Mouse (Mus musculus) midbrain, postnatal 0 days (tissue): ENCODE data around the gene Bcas3. TPM values are rescaled to one million over a fixed set of nuclear protein-coding genes. Genes with fewer than 3 reads are reported as not detected.

Experiments
- ATAC-seq: fragments of 200-750 bp; cut with Nextera tagmentation; 2 replicates; pipeline ENCODE4 v1.8.0; 2017; ENCODE audit warnings: moderate number of reproducible peaks, mild to moderate bottlenecking, moderate TSS enrichment, moderate library complexity; ENCODE audit not compliant: low FRiP score
- DNase-seq: peaks from one replicate; pipeline ENCODE4 v3.0.0-alpha.2; 2015; ENCODE audit warnings: low spot score
- H3K27ac ChIP-seq: fragments of 300-500 bp; sonication (generic); 2 replicates; pipeline ENCODE4 v1.5.1; 2014; ENCODE audit warnings: low read depth, mild to moderate bottlenecking, low read length, mixed read lengths
- H3K27me3 ChIP-seq: fragments of 300-500 bp; sonication (generic); 2 replicates; pipeline ENCODE4 v1.6.1; 2014; ENCODE audit warnings: low read length, control low read depth, mixed read lengths; ENCODE audit not compliant: insufficient read depth
- H3K36me3 ChIP-seq: fragments of 300-500 bp; sonication (generic); 2 replicates; pipeline ENCODE4 v1.6.1; 2014; ENCODE audit warnings: low read length, control low read depth, mixed read lengths; ENCODE audit not compliant: insufficient read depth
- H3K4me1 ChIP-seq: fragments of 300-500 bp; sonication (generic); 2 replicates; pipeline ENCODE4 v1.6.1; 2014; ENCODE audit warnings: mild to moderate bottlenecking, control low read depth, antibody characterized with exemption, low read length, mixed read lengths; ENCODE audit not compliant: insufficient read depth
- H3K4me2 ChIP-seq: fragments of 300-500 bp; sonication (generic); 2 replicates; pipeline ENCODE4 v1.6.1; 2014; ENCODE audit warnings: low read depth, mild to moderate bottlenecking, low read length, mixed read lengths; ENCODE audit not compliant: poor library complexity, severe bottlenecking
- H3K4me3 ChIP-seq: fragments of 300-500 bp; sonication (generic); 2 replicates; pipeline ENCODE4 v1.5.1; 2014; ENCODE audit warnings: low read depth, mild to moderate bottlenecking, low read length, moderate library complexity
- H3K9ac ChIP-seq: fragments of 300-500 bp; sonication (generic); replicated peaks from 2 replicates; pipeline ENCODE4 v1.6.1; 2014; ENCODE audit warnings: mild to moderate bottlenecking, low read length, moderate library complexity, mixed read lengths; ENCODE audit not compliant: poor library complexity, severe bottlenecking
- H3K9me3 ChIP-seq: fragments of 300-500 bp; sonication (generic); 2 replicates; pipeline ENCODE4 v1.6.1; 2016; ENCODE audit warnings: low read length, control low read depth
- CTCF ChIP-seq: IDR thresholded peaks from 2 replicates; pipeline ENCODE4 v1.5.1; 2016; ENCODE audit warnings: antibody characterized with exemption, mild to moderate bottlenecking
- WGBS: fragments of 180-500 bp; shearing (Covaris S2); extraction: QIAGEN DNeasy Blood & Tissue Kit; methylation state at CpG from one replicate; pipeline ENCODE4 v1.1.7; 2014; 5-methylcytosine and 5-hydroxymethylcytosine counted together
- polyA plus RNA-seq: library from polyadenylated mRNA; unstranded; fragments of >200 nt; fragmentation: Nextera tagmentation; extraction: Ambion mirVana; gene quantifications from 2 replicates; pipeline ENCODE4 v1.2.1, GENCODE M21; 2015
- total RNA-seq: library from RNA; depleted of rRNA; stranded (reverse); fragments of >200 nt; gene quantifications from 2 replicates; pipeline ENCODE4 v1.2.3, GENCODE M21; 2014

Gene Bcas3
- total and polyA plus RNA-seq, 2 experiments from 2014 or later = 28.4 to 34.7 TPM

DNA sequence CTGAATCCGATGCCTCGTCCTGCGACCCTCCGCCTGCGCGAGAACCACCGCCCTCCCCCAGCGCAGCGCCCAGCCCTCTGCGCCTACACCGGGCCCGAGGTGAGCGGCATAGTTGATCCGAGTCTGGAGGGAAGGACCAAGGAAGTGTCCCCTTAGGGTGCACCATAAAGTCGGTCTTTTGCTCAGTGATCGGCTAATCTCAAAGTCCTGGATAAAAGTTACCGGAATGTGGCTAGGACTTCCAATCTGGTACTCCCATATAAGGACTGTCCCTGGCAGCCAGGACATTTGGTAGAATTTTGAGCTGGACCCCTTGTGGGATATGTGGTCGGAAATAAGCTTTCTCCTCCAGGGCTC lies 484.3 kb downstream of the Bcas3 start:
- DNase-seq (no peak), ATAC-seq (no peak)
- 2% methylated on average over 18 of the region's 18 CpGs for WGBS
- Histone ChIP-seq H3K27ac (no peak overlapping the region), H3K9me3 (no peaks in the 10 kb centered on the region), H3K9ac (no peak overlapping the region), H3K27me3 (peaks cover 91% of the 10 kb centered on the region), H3K4me1 (peaks cover 5% of the 10 kb centered on the region; the same call in 1 of the 2 replicates), H3K4me2 (no peak overlapping the region), H3K4me3 (no peak overlapping the region; the same call in 1 of the 2 replicates), H3K36me3 (no peaks in the 10 kb centered on the region)
- TF ChIP-seq CTCF = no peak

GRCm38 (mm10) chr11:85837648-85838423 lies 484.9 kb downstream of the Bcas3 start:
- H3K4me2 ChIP-seq = no peak overlapping the region
- H3K9ac ChIP-seq = no peak overlapping the region
- ATAC-seq = no peak

GRCm38 (mm10) chr11:85838424-85839257 lies 485.7 kb downstream of the Bcas3 start:
- Histone ChIP-seq H3K9ac (no peak overlapping the region), H3K4me3 (peak overlapping the region; percentile 24; the same call in 1 of the 2 replicates), H3K36me3 (no peaks in the 10 kb centered on the region), H3K4me2 (no peak overlapping the region), H3K27me3 (peaks cover 95% of the 10 kb centered on the region), H3K9me3 (no peaks in the 10 kb centered on the region), H3K27ac (no peak overlapping the region), H3K4me1 (peaks cover 9% of the 10 kb centered on the region; the same call in 1 of the 2 replicates)
- TF ChIP-seq CTCF = no peak
- DNase-seq = no peak
- 9% methylated on average over 20 of the region's 20 CpGs for WGBS
- no peak for ATAC-seq

More at GRCm38 (mm10) chr11:85837648-85838423, 484.9 kb downstream of the Bcas3 start:
- Histone ChIP-seq H3K4me3 (peak overlapping the region; percentile 24), H3K4me1 (peaks cover 5% of the 10 kb centered on the region; the same call in 1 of the 2 replicates), H3K27ac (no peak overlapping the region), H3K9me3 (no peaks in the 10 kb centered on the region), H3K27me3 (peaks cover 92% of the 10 kb centered on the region), H3K36me3 (no peaks in the 10 kb centered on the region)
- DNase-seq = no peak
- WGBS = 1% methylated on average over 53 of the region's 67 CpGs
- no peak for TF ChIP-seq CTCF

DNA sequence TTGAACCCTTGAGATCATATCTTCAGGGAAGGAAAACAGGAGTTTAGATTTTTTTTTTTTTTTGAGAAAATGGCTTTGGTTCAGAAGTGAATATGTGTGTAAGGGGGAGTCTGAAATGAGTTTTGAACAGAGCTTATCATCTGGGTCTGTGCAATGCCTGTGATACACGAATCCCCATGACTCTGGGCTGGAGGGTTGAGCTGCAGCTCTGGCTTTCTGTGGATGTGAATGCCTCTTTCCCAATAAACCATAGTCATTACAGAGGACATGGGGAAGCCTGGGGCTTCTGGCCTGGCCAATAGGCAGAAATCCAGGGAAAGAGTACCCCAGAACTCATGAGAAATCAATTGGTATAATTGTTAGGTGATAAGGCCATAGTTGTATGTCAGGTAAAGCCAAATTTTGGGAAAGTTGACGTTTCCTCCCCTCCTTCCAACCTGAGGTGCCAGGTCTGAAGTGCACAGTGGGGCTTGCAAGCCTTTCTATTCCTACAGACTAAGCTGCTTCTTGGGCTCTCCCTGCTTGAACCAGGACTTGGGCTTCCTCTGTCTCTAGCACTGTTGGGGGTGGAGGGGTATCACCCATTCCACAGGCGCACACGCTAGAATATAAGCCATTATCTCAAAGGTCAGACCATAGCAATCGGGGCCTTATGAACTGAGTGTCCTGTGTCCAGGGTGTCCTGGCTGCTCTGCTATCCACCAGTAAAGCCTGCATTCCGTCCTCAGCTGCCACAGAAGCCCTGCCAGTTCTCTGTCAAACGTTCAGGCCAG lies 486.5 kb downstream of the Bcas3 start:
- WGBS = 19% methylated on average over 7 of the region's 7 CpGs
- no peak for ATAC-seq

DNA sequence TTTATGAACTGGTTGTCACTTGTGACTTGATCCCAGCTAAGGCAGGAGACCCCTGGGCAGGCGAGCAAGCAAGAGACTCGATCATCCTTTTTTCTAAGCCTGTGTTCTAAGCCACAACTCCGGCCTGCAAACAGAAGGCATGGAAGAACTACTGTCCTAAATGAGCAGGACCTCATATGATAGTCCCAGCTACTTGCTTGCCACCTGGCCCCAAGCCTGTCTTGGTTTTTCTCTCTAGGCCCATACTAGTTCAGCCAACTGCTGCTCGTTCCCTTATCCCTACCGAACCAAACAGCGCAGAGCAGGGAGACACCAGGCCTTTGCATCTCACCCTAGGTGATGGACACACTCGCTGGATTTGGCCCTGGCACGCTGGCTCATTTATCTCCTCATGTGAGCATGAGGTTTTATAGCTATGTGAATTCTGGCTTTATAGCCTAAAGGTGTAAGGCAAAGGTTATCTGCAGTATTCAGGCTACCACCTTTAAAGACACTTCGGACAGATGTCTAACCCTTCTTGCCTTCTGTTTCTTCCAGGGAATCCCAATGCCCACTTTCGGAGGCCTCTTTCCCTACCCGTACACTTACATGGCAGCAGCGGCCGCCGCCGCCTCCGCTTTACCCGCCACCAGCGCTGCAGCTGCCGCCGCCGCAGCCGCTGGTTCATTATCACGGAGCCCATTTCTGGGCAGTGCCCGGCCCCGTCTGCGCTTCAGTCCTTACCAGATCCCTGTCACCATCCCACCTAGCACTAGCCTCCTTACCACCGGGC lies 487.2 kb downstream of the Bcas3 start:
- ATAC-seq = no peak
- Histone ChIP-seq H3K27me3 (peaks cover 92% of the 10 kb centered on the region), H3K27ac (no peak overlapping the region), H3K36me3 (no peaks in the 10 kb centered on the region), H3K9me3 (no peaks in the 10 kb centered on the region), H3K4me1 (peaks cover 12% of the 10 kb centered on the region; the same call in 1 of the 2 replicates), H3K4me2 (peak overlapping the region; percentile 22; the same call in 1 of the 2 replicates), H3K4me3 (no peak overlapping the region; the same call in 1 of the 2 replicates), H3K9ac (no peak overlapping the region)
- no peak for TF ChIP-seq CTCF
- 8% methylated on average over 27 of the region's 27 CpGs for WGBS
- no peak for DNase-seq

More for the DNA sequence above, 486.5 kb downstream of the Bcas3 start:
- TF ChIP-seq CTCF = no peak
- no peak overlapping the region for H3K4me3 ChIP-seq
- no peak overlapping the region for H3K9ac ChIP-seq
- H3K36me3 ChIP-seq = no peaks in the 10 kb centered on the region
- peaks cover 92% of the 10 kb centered on the region for H3K27me3 ChIP-seq
- H3K27ac ChIP-seq = no peak overlapping the region
- no peaks in the 10 kb centered on the region for H3K9me3 ChIP-seq
- peaks cover 12% of the 10 kb centered on the region; the same call in 1 of the 2 replicates for H3K4me1 ChIP-seq
- H3K4me2 ChIP-seq = no peak overlapping the region
- no peak for DNase-seq
